Mouse (Mus musculus) heart, embryonic 12.5 days (tissue): ENCODE data around the gene Phospho1. TPM values are rescaled to one million over a fixed set of nuclear protein-coding genes. Genes with fewer than 3 reads are reported as not detected.

Source experiments
- ATAC-seq: fragments of 200-750 bp; cut with Nextera tagmentation; 2 replicates; pipeline ENCODE4 v1.8.0; 2017; ENCODE audit warnings: moderate TSS enrichment, moderate library complexity; ENCODE audit not compliant: insufficient number of reproducible peaks, low FRiP score
- H3K27ac ChIP-seq: fragments of 300-500 bp; sonication (generic); 2 replicates; pipeline ENCODE4 v1.5.1; 2016; ENCODE audit warnings: mild to moderate bottlenecking, moderate library complexity; ENCODE audit not compliant: poor library complexity, severe bottlenecking
- H3K27me3 ChIP-seq: fragments of 300-500 bp; sonication (generic); replicated peaks from 2 replicates; pipeline ENCODE4 v1.6.1; 2016; ENCODE audit warnings: mild to moderate bottlenecking, moderate library complexity
- H3K36me3 ChIP-seq: fragments of 300-500 bp; sonication (generic); 2 replicates; pipeline ENCODE4 v1.6.1; 2016; ENCODE audit warnings: mild to moderate bottlenecking, moderate library complexity
- H3K4me1 ChIP-seq: fragments of 300-500 bp; sonication (generic); replicated peaks from 2 replicates; pipeline ENCODE4 v1.6.1; 2016; ENCODE audit warnings: mild to moderate bottlenecking
- H3K4me2 ChIP-seq: fragments of 300-500 bp; sonication (generic); 2 replicates; pipeline ENCODE4 v1.6.1; 2016; ENCODE audit warnings: mild to moderate bottlenecking, moderate library complexity
- H3K4me3 ChIP-seq: fragments of 300-500 bp; sonication (generic); 2 replicates; pipeline ENCODE4 v1.5.1; 2016; ENCODE audit warnings: mild to moderate bottlenecking
- H3K9ac ChIP-seq: fragments of 300-500 bp; sonication (generic); 2 replicates; pipeline ENCODE4 v1.6.1; 2016; ENCODE audit warnings: mild to moderate bottlenecking, moderate library complexity
- H3K9me3 ChIP-seq: fragments of 300-500 bp; sonication (generic); replicated peaks from 2 replicates; pipeline ENCODE4 v1.6.1; 2016; ENCODE audit warnings: mild to moderate bottlenecking, moderate library complexity
- WGBS: fragments of 180-500 bp; shearing (Covaris S2); methylation state at CpG from one replicate; pipeline ENCODE4 v1.1.7; 2016; 5-methylcytosine and 5-hydroxymethylcytosine counted together
- polyA plus RNA-seq: library from polyadenylated mRNA; unstranded; fragments of >200 nt; fragmentation: Nextera tagmentation; extraction: Ambion mirVana; gene quantifications from 2 replicates; pipeline ENCODE4 v1.2.1, GENCODE M21; 2016

Gene Phospho1
- polyA plus RNA-seq, 1 experiment from 2014 or later = 0.66 TPM

DNA sequence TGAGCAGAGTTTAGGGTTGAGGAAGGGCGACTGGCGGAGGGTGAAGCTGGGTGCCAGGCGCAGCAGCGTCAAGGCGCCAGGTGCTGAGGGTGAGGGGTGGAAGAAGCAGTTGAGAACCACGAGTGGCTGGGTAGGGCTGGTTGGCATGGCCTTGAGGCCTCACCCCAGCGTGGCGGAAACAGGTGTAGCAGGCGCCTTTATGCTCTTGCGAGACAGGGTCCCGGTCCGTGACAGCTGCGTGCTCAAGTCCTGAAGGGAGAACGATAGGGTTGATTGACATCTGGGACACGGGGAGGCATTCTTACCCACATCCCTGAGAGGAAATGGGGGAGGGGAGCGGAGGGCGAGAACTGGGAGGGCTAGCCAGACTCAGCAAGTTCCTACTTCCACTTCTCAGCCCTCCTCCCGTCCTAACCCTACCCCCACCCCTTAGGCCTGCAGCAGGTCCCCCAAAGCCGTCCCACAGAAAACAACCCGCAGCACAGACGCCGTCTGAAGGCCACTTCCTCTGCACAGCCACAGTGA is 9.9 kb downstream of the Phospho1 start:
- peak overlapping the region; percentile 49 for H3K4me2 ChIP-seq
- peaks cover 93% of the 10 kb centered on the region for H3K4me1 ChIP-seq
- peak; percentile 60 for ATAC-seq
- no peaks in the 10 kb centered on the region for H3K36me3 ChIP-seq
- peak overlapping the region; percentile 49 for H3K27ac ChIP-seq
- H3K9ac ChIP-seq = no peak overlapping the region
- WGBS = 5% methylated on average over 22 of the region's 22 CpGs
- peaks cover 52% of the 10 kb centered on the region for H3K27me3 ChIP-seq
- H3K9me3 ChIP-seq = no peaks in the 10 kb centered on the region
- peak overlapping the region; percentile 6; the same call in 1 of the 2 replicates for H3K4me3 ChIP-seq

DNA sequence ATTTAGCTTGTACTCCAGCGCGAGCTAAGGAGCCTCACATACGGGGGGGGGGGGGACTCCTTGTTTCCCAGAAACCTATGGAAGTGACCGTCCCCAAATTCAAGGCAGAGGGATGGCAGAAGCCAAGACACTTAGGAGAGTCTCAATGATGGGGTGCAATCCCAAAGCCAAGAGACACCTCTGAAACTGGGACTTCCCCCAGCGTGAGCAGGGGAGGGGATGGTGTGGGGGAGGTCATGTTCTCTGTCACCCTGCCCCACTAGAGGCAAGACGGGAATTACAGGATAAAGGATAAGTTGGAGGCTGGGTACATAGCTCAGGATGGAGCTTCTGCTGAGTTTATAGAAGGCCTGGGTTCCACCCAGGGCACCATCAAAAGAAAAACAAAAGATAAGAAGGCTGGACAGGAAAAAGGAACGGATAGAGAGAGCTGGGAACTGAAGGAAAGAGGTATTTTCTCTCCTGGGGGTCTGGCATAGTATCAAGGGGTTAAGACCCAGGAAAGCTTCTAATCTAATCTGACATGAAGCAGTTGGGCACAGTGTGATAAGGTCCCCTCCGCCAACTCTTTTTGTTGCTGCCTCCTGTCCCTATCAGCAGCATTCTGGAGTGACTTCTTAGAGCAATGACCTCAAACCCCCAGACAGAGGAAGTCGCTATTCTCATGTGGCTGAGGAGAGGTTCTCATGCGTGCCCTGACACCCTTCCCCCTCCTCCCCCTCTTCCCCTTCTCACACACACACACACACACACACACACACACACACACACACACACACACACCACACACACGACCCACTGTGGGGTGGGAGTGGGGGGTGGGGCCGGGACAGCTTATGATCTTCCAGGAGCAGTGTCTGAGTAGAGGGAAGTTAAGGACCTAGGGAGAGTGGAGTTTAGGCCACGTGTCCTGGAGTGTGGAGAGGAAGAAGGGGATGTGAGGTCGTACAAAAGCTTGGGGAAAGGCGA is 10.7 kb downstream of the Phospho1 start:
- H3K27ac ChIP-seq = peak overlapping the region; percentile 78
- H3K27me3 ChIP-seq = peaks cover 44% of the 10 kb centered on the region
- peaks cover 87% of the 10 kb centered on the region for H3K4me1 ChIP-seq
- ATAC-seq = peak; percentile 67
- H3K36me3 ChIP-seq = no peaks in the 10 kb centered on the region
- no peak overlapping the region for H3K9ac ChIP-seq
- H3K4me3 ChIP-seq = 0 out of 2 replicates have a peak overlapping the region, but pooled peaks have one; percentile 2
- H3K4me2 ChIP-seq = peak overlapping the region; percentile 49
- H3K9me3 ChIP-seq = no peaks in the 10 kb centered on the region
- WGBS = 4% methylated on average over 15 of the region's 15 CpGs

DNA sequence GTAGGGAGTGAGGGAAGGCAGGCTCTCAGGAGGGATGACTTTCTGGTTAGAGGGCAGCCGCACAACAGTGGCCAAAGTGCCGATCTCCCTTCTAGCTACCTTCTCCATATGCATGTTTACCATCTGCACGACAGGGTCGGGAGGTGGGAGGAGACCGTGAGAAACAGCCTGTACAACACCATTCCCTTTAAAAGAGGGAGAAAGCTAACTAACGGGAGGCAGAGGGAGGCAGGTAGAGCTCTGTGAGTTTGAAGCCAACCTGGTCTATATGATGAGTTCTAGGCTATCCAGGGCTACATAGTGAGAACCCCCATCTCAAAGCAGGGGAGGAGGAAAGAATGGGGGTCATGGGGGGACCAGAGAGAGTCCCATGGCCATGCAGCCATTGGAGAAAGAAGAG is 11.5 kb downstream of the Phospho1 start:
- no peak overlapping the region for H3K9ac ChIP-seq
- whole genome bisulfite sequencing = 22% methylated on average over 6 of the region's 6 CpGs
- no peaks in the 10 kb centered on the region for H3K9me3 ChIP-seq
- no peaks in the 10 kb centered on the region for H3K36me3 ChIP-seq
- H3K4me2 ChIP-seq = peak overlapping the region; percentile 49
- H3K27ac ChIP-seq = peak overlapping the region; percentile 78
- ATAC-seq = no peak
- peaks cover 79% of the 10 kb centered on the region for H3K4me1 ChIP-seq
- 0 out of 2 replicates have a peak overlapping the region, but pooled peaks have one; percentile 2 for H3K4me3 ChIP-seq
- peaks cover 36% of the 10 kb centered on the region for H3K27me3 ChIP-seq

DNA sequence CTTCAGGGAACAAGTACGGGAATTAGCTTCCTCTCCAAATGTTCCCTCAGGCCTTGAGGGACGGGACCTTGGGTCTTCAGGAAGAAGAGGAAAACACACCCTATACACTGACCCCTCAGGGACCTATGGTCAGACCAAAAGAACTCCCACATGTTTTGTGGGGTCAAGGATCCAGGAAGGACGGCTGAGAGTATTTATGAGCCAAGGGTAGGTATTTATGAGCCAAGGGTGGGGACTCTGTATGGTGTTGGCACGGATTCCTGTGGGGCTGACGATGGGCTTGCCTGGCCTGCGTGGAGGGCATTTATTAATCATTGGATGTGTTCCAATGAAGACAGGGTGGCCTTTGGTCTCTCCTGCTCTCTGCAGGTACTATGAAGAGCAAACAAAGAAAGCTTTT is 12.1 kb downstream of the Phospho1 start:
- Histone ChIP-seq H3K27me3 (peaks cover 30% of the 10 kb centered on the region), H3K9ac (no peak overlapping the region), H3K36me3 (no peaks in the 10 kb centered on the region), H3K27ac (peak overlapping the region; percentile 78; the same call in 1 of the 2 replicates), H3K9me3 (no peaks in the 10 kb centered on the region), H3K4me2 (peak overlapping the region; percentile 49), H3K4me1 (peaks cover 73% of the 10 kb centered on the region), H3K4me3 (no peak overlapping the region)
- WGBS = 58% methylated on average over 6 of the region's 6 CpGs
- ATAC-seq = no peak

DNA sequence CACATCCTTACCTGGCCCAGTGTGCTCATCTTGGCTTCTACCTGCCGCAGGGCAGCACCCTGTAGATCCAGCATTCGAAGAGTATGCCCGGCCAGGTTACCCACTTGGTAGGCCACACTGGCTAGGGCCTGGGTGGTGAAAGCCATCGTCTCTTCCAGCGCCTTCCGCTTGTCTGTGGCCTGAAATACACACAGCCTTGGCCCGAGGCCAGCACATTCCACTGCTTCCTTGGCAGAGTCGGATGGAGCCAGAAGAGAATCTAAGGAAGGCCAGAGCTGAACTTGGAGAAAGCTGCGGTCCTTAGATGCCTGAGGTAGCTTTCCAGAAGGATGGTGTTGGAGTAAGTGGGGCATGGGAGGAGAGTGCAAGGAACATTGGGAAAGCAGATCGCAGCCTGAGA is 12.8 kb downstream of the Phospho1 start, which contains the start of gene Gngt2:
TSS of gene Gngt2 (plus strand) at position 158 of the 400 bp plus-strand sequence.
- Histone ChIP-seq H3K36me3 (no peaks in the 10 kb centered on the region), H3K4me2 (peak within 1 kb of the TSS; percentile 62), H3K9ac (no peak within 1 kb of the TSS), H3K9me3 (no peaks in the 10 kb centered on the region), H3K4me1 (peaks cover 70% of the 10 kb centered on the region), H3K4me3 (no peak within 1 kb of the TSS), H3K27me3 (peaks cover 24% of the 10 kb centered on the region), H3K27ac (peak within 1 kb of the TSS; percentile 78)
- ATAC-seq = peak; percentile 7; the same call in 1 of the 2 replicates
- WGBS = 25% methylated on average over 10 of the region's 10 CpGs

DNA sequence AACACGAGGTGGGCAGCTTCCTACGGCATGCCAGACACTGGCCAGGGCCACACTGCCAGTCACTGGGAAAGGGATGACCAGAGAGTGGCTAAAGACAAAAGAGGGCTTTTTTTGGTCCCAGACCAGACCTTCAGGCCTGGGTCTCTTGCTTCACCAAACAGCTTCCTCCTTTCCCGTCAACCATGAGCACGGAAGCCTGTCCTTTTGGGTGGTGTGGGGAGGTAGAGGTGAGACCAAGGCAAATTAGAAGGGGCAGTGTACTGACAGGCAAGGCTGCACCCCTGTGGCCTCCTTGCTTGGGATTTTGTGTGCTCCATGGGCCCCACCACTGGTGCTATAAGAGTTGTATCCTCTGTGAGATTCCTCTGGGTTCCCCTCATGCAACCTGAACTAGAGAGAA is 14.3 kb downstream of the Phospho1 start:
- H3K36me3 ChIP-seq = no peaks in the 10 kb centered on the region
- no peaks in the 10 kb centered on the region for H3K9me3 ChIP-seq
- peaks cover 11% of the 10 kb centered on the region; the same call in 1 of the 2 replicates for H3K27me3 ChIP-seq
- H3K4me2 ChIP-seq = peak overlapping the region; percentile 62
- peaks cover 68% of the 10 kb centered on the region for H3K4me1 ChIP-seq
- H3K27ac ChIP-seq = no peak overlapping the region
- WGBS = 63% methylated on average over 4 of the region's 4 CpGs
- no peak overlapping the region for H3K9ac ChIP-seq
- peak overlapping the region; percentile 27; the same call in 1 of the 2 replicates for H3K4me3 ChIP-seq
- no peak for ATAC-seq

DNA sequence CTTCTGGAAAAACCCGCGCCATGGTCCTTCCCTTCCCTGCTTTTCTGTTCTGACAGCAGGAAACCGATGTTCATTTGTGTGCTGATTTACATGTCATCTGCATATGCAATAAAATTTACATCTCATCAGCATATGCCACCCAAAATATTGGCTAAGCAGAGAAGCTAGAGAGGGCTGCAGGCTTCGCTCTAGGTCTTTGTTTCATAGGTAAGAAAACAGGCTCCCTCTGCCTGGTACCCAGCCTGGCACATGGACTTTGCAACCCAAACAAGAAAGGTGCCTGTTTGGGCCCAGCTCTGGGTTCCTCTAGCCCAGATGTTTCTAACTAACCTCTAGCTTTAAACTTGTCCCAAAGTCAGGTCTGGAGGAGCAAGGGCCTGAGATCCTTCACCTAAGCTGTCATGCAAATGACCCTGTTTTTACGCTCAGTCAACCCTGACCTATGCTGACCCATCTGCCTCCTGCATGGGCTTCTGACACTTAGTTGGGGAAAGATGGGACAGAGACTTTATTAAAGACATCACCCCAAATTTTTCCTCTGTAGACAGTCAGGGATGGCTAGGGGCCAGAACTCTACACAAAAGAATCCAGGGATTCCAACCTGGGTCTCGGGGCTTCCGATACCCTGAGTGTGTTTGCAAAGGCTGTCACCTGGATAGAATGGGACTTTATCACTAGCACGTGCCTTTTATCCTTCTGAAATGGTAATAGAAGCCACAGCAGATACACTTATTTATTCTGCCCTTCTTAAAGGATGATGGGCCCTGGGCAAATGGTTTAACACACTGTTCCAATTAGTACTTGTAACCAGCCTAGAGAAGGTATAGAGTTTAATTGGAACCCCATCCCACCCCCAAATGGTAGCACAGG is 14.9 kb downstream of the Phospho1 start:
- H3K36me3 ChIP-seq = no peaks in the 10 kb centered on the region
- H3K9me3 ChIP-seq = no peaks in the 10 kb centered on the region
- H3K4me1 ChIP-seq = peaks cover 62% of the 10 kb centered on the region
- H3K27ac ChIP-seq = no peak overlapping the region
- peak overlapping the region; percentile 62 for H3K4me2 ChIP-seq
- peak overlapping the region; percentile 2; the same call in 1 of the 2 replicates for H3K9ac ChIP-seq
- no peak for ATAC-seq
- H3K4me3 ChIP-seq = peak overlapping the region; percentile 27
- 69% methylated on average over 8 of the region's 8 CpGs for WGBS
- H3K27me3 ChIP-seq = peaks cover 4% of the 10 kb centered on the region; the same call in 1 of the 2 replicates

DNA sequence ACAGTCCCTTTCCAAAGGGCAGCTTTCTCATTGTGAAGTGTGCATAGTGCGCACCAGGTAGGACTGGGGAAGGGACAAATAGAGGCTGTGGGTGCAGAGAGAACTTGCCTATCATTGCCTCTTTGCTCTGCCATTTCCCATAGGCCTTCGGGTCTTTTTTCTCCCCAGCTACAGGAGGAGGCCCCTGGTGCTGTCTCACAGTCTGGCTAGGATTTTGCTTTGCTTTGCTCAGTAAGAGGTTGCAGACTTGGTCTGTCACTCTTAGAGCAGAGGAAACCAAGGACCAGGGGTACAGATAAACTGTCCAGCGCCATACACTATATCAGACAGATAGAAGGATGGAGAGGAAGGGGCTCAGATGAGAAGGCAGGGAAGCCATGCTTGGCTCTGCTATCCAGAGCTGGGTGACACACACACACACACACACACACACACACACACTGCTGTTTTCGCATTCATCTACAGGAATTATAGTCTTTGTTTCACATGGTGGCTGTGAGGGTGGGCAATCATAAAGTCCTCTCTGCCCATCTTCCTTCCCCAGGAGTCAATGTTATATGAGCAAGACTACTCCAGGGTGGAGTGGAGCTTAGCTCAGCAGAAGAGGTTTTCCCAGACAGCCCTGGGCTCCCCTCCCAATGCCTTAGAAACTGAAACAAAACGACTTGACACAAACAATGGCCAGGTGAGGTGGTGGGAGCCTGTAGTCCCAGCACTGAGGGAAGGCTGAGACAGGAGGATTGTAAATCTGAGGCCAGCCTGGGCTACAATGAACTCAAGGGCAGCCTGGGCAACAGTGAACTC is 16.6 kb downstream of the Phospho1 start:
- H3K9me3 ChIP-seq = no peaks in the 10 kb centered on the region
- H3K9ac ChIP-seq = peak overlapping the region; percentile 57
- peak overlapping the region; percentile 78 for H3K27ac ChIP-seq
- ATAC-seq = no peak
- 0 out of 2 replicates have a peak, but pooled peaks cover 5% of the 10 kb centered on the region for H3K36me3 ChIP-seq
- H3K4me2 ChIP-seq = peak overlapping the region; percentile 62
- H3K27me3 ChIP-seq = peaks cover 2% of the 10 kb centered on the region; the same call in 1 of the 2 replicates
- 59% methylated on average over 5 of the region's 5 CpGs for WGBS
- H3K4me1 ChIP-seq = peaks cover 46% of the 10 kb centered on the region
- peak overlapping the region; percentile 44 for H3K4me3 ChIP-seq

DNA sequence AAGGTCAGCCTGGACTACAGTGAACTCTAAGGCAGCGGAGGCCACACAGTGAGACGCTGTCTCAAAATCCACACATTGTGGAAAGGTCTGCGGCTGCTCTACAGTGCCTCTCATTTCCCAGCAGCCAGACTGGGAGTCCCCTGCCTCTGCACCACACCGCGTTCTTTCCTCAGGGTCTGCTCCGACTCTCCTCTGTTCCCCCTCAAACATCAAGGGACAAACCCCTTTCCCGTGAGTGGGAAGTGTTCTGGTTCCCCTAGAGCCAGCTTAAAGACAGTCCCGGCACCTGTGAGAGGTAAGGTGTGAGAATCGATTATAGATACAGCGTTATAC is 17.2 kb downstream of the Phospho1 start:
- Histone ChIP-seq H3K36me3 (0 out of 2 replicates have a peak, but pooled peaks cover 5% of the 10 kb centered on the region), H3K27me3 (peaks cover 2% of the 10 kb centered on the region; the same call in 1 of the 2 replicates), H3K9me3 (no peaks in the 10 kb centered on the region), H3K4me1 (peaks cover 40% of the 10 kb centered on the region), H3K27ac (peak overlapping the region; percentile 78), H3K9ac (peak overlapping the region; percentile 57), H3K4me3 (peak overlapping the region; percentile 44), H3K4me2 (peak overlapping the region; percentile 62)
- WGBS = 44% methylated on average over 10 of the region's 10 CpGs
- ATAC-seq = no peak
